Mouse (Mus musculus) liver, adult 2 months (tissue): Measurements from ENCODE around the gene Bcl10. TPM values are rescaled to one million over a fixed set of nuclear protein-coding genes. Genes with fewer than 3 reads are reported as not detected.

Experiments
- DNase-seq: peaks from one replicate; pipeline ENCODE4 v3.0.0-alpha.2; 2011; ENCODE audit warnings: low read depth, low spot score; ENCODE audit errors: extremely low read depth
- H3K27ac ChIP-seq: fragments of 200-500 bp; replicated peaks from 2 replicates; pipeline ENCODE4 v1.5.1; 2012; ENCODE audit warnings: low read depth, mild to moderate bottlenecking, control low read depth, inconsistent platforms, low read length; ENCODE audit not compliant: insufficient read depth
- H3K27me3 ChIP-seq: fragments of 200-500 bp; 2 replicates; pipeline ENCODE4 v1.6.1; 2012; ENCODE audit warnings: mild to moderate bottlenecking, moderate library complexity, low read length, inconsistent platforms; ENCODE audit not compliant: control insufficient read depth, insufficient read depth
- H3K36me3 ChIP-seq: fragments of 200-500 bp; 2 replicates; pipeline ENCODE4 v1.6.1; 2012; ENCODE audit warnings: low read length, inconsistent platforms; ENCODE audit not compliant: control insufficient read depth, insufficient read depth
- H3K4me1 ChIP-seq: fragments of 200-500 bp; 2 replicates; pipeline ENCODE4 v1.6.1; 2011; ENCODE audit warnings: low read length; ENCODE audit not compliant: control insufficient read depth, insufficient read depth
- H3K4me3 ChIP-seq: fragments of 200-500 bp; 2 replicates; pipeline ENCODE4 v1.5.1; 2011; ENCODE audit warnings: low read depth, mild to moderate bottlenecking, control low read depth, low read length, moderate library complexity; ENCODE audit not compliant: insufficient read depth
- H3K79me2 ChIP-seq: fragments of 200-500 bp; 2 replicates; pipeline ENCODE4 v1.6.1; 2012; ENCODE audit warnings: inconsistent platforms, mild to moderate bottlenecking, low read length, moderate library complexity; ENCODE audit not compliant: control insufficient read depth, insufficient read depth
- H3K9ac ChIP-seq: fragments of 200-500 bp; 2 replicates; pipeline ENCODE4 v1.6.1; 2012; ENCODE audit warnings: low read depth, mild to moderate bottlenecking, control low read depth, inconsistent platforms, low read length
- CTCF ChIP-seq: fragments of 200-500 bp; IDR thresholded peaks from 2 replicates; pipeline ENCODE4 v1.5.1; 2011; ENCODE audit warnings: low read depth, low read length, control low read depth
- POLR2A ChIP-seq: fragments of 200-500 bp; IDR thresholded peaks from 2 replicates; pipeline ENCODE4 v1.6.1; 2011; ENCODE audit warnings: low read length, control low read depth; ENCODE audit not compliant: insufficient read depth; ENCODE audit errors: extremely low read depth
- WGBS: fragments of 180-500 bp; shearing (Covaris S2); methylation state at CpG from one replicate; pipeline ENCODE4 v1.1.7; 2018; 5-methylcytosine and 5-hydroxymethylcytosine counted together
- polyA plus RNA-seq: library from polyadenylated mRNA; depleted of rRNA; stranded (reverse); fragments of >200 nt; gene quantifications from 2 replicates; pipeline ENCODE4 v1.2.3, GENCODE M21; 2012
- total RNA-seq: library from RNA; depleted of rRNA; stranded (reverse); fragments of >200 nt; gene quantifications from 2 replicates; pipeline ENCODE4 v1.2.3, GENCODE M21; 2014

The Bcl10 gene
- total and polyA plus RNA-seq, 2 experiments: 4.7 to 12.0 TPM

GRCm38 (mm10) chr3:145950034-145950814 is 27.6 kb downstream of the Bcl10 start:
- peak; percentile 55 for DNase-seq
- Histone ChIP-seq H3K4me3 (no peak overlapping the region), H3K4me1 (no peaks in the 10 kb centered on the region)

DNA sequence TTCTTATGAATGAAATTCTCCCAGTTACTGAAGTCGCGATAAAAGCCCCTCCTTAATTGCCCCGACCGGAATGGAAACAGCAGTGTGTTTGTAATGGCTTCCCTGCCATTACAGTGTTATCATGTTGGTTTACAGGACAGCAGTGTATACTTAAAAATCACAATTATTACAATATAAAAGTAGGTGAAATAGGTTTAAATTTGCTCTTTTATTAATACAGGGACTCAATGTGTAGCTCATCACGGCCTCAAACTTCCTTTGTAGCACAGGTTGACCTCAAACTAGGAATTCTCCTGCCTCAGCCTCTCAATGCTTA is 28.2 kb downstream of the Bcl10 start:
- no peaks in the 10 kb centered on the region for H3K27me3 ChIP-seq
- H3K9ac ChIP-seq: no peak overlapping the region
- no peaks in the 10 kb centered on the region for H3K4me1 ChIP-seq
- H3K27ac ChIP-seq: no peak overlapping the region
- no peak for DNase-seq
- TF ChIP-seq POLR2A: no peak
- TF ChIP-seq CTCF: no peak
- 47% methylated on average over 5 of the region's 5 CpGs for WGBS
- H3K79me2 ChIP-seq: no peaks in the 10 kb centered on the region
- no peak overlapping the region for H3K4me3 ChIP-seq
- H3K36me3 ChIP-seq: no peaks in the 10 kb centered on the region

More at GRCm38 (mm10) chr3:145950034-145950814, 27.6 kb downstream of the Bcl10 start:
- TF ChIP-seq POLR2A: no peak
- peak; percentile 62 for TF ChIP-seq CTCF
- Histone ChIP-seq H3K9ac (no peak overlapping the region), H3K27ac (no peak overlapping the region), H3K27me3 (no peaks in the 10 kb centered on the region), H3K36me3 (peaks cover 1% of the 10 kb centered on the region; the same call in 1 of the 2 replicates), H3K79me2 (no peaks in the 10 kb centered on the region)
- WGBS: 18% methylated on average over 15 of the region's 15 CpGs

- Histone ChIP-seq H3K9ac (no peak overlapping the region), H3K27me3 (no peaks in the 10 kb centered on the region), H3K4me3 (no peak overlapping the region), H3K27ac (no peak overlapping the region), H3K4me1 (no peaks in the 10 kb centered on the region), H3K36me3 (no peaks in the 10 kb centered on the region), H3K79me2 (no peaks in the 10 kb centered on the region)
- no peak for DNase-seq
- no peak for TF ChIP-seq CTCF
- TF ChIP-seq POLR2A: no peak
- WGBS: 78% methylated on average over 17 of the region's 17 CpGs
Measured at GRCm38 (mm10) chr3:145951287-145952165, 28.9 kb downstream of the Bcl10 start.

DNA sequence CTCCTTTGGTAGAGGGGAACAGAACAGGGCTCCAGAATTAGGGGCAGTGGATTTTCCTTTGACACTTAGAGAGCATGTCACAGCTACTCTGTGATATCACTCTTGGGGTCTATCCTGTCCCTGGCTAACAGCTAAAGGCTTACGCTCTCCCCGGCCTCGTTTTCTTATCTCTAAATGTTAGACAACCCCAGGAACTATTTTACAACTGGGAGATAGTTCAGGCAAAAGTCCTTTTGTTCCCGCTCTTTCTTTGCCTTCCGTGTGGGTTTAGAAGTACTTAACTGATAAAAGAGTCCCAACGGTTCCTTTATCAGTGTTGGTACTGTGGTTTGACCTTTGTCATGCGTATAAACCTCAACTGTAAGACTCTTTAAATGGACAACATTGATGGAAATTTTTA is 30.3 kb downstream of the Bcl10 start:
- DNase-seq: no peak
- no peaks in the 10 kb centered on the region for H3K36me3 ChIP-seq
- no peaks in the 10 kb centered on the region for H3K4me1 ChIP-seq
- H3K79me2 ChIP-seq: no peaks in the 10 kb centered on the region
- 61% methylated on average over 7 of the region's 7 CpGs for WGBS
- TF ChIP-seq CTCF: no peak
- TF ChIP-seq POLR2A: no peak
- no peak overlapping the region for H3K27ac ChIP-seq
- H3K27me3 ChIP-seq: no peaks in the 10 kb centered on the region
- H3K4me3 ChIP-seq: no peak overlapping the region
- H3K9ac ChIP-seq: no peak overlapping the region

DNA sequence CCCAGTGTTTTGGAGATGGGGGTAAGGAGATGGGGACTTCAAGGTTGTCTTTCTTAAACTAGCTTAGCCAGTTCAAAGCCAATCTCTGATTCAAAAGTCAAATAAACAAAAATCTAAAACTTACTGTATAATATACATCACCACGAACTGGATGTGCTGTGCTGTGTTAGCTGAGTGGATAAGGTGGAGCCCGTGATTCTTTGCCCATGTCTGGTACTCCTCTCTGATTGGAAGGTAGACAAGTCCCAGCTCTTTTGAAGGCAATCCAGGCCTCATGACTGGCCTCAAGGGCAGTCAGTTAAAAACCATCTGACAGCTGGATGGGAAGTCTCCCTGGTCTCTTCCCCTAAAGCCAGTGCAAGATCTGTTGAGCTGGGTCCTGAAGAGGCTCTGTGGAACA is 30.8 kb downstream of the Bcl10 start:
- H3K36me3 ChIP-seq: no peaks in the 10 kb centered on the region
- H3K79me2 ChIP-seq: no peaks in the 10 kb centered on the region
- WGBS: 88% methylated on average over 2 of the region's 2 CpGs
- no peak overlapping the region for H3K27ac ChIP-seq
- no peak overlapping the region for H3K4me3 ChIP-seq
- H3K4me1 ChIP-seq: no peaks in the 10 kb centered on the region
- DNase-seq: no peak
- TF ChIP-seq CTCF (no peak), POLR2A (no peak)
- no peak overlapping the region for H3K9ac ChIP-seq
- H3K27me3 ChIP-seq: no peaks in the 10 kb centered on the region
